Mouse (Mus musculus): ENCODE data around the gene Cd68. TPM values are rescaled to one million over a fixed set of nuclear protein-coding genes. Genes with fewer than 3 reads are reported as not detected.
"Not testable (repeated sequence)": the region's sequence is repeated elsewhere in the genome, so short reads cannot be mapped to it uniquely, and the experiment has no call there.

Cd68 gene
- polyA plus RNA-seq, 1 experiment from 2014 or later, result 16.3 TPM

- 81% methylated on average over 4 of the region's 4 CpGs for WGBS
- Histone ChIP-seq H3K4me3 (ENCODE audit: low read depth, low read length) (no peak overlapping the region), H3K9ac (ENCODE audit: low read length) (no peak overlapping the region), H3K4me1 (replicated peaks; ENCODE audit: control insufficient read depth, insufficient read depth, low read length) (no peaks in the 10 kb centered on the region), H3K27ac (ENCODE audit: low read depth) (no peak overlapping the region), H3K27me3 (replicated peaks; ENCODE audit: control insufficient read depth, insufficient read depth, low read length) (no peaks in the 10 kb centered on the region), H3K36me3 (ENCODE audit: control insufficient read depth, insufficient read depth, low read length) (no peaks in the 10 kb centered on the region), H3K9me3 (ENCODE audit: control insufficient read depth, low read length) (no peaks in the 10 kb centered on the region), H3K4me2 (ENCODE audit: low read length) (no peak overlapping the region)
- no peak for ATAC-seq (replicated peaks; ENCODE audit: low FRiP score, low TSS enrichment, low read depth)
- no peak for DNase-seq (ENCODE audit: low spot score)
Measured at GRCm38 (mm10) chr11:69707873-69708381, 42.0 kb upstream of the Cd68 start.

- Histone ChIP-seq H3K4me1 (replicated peaks; ENCODE audit: control insufficient read depth, insufficient read depth, low read length) (no peaks in the 10 kb centered on the region), H3K27me3 (replicated peaks; ENCODE audit: control insufficient read depth, insufficient read depth, low read length) (no peaks in the 10 kb centered on the region), H3K27ac (ENCODE audit: low read depth) (no peak overlapping the region), H3K9me3 (ENCODE audit: control insufficient read depth, low read length) (no peaks in the 10 kb centered on the region), H3K9ac (ENCODE audit: low read length) (no peak overlapping the region), H3K4me2 (ENCODE audit: low read length) (no peak overlapping the region), H3K4me3 (ENCODE audit: low read depth, low read length) (no peak overlapping the region), H3K36me3 (ENCODE audit: control insufficient read depth, insufficient read depth, low read length) (no peaks in the 10 kb centered on the region)
- 85% methylated on average over 4 of the region's 4 CpGs for WGBS
- ATAC-seq (replicated peaks; ENCODE audit: low FRiP score, low TSS enrichment, low read depth) (no peak), DNase-seq (ENCODE audit: low spot score) (no peak)
Measured at GRCm38 (mm10) chr11:69707480-69707847, 41.5 kb upstream of the Cd68 start.

DNA sequence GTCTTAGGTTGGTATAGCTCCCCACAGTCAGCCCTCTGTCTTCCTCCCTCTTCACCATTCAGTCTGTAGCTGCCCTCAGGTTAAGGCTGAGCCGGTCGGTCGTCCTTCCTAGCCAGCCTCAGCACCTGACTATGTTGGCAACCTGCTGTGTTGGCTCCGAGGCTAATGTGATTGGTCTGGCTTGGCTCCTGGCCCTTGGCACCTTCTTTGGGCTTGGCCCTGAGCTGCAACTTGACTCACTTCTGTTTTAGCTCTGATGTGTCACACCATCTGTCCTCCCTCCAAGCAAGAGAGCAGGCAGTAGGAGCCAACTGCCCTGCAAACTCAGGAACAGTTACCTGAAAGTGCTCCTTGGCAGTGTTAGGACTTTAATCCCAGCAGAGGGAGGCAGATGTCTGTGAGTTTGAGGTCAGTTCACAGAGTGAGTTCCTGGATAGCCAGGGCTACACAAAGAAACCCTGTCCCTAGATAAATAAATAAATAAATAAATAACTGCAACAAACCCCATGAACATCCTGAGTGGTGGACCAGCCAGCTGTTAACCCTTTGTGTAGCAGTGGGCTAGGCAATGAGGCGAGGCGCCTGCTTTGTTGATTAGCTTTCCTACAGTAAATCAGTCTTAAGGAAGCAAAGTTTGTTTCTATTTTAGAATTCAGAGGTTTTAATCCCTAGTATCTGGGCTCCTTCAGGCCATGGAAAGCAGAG, 41.0 kb upstream of the Cd68 start:
- Histone ChIP-seq H3K27ac (ENCODE audit: low read depth) (no peak overlapping the region), H3K4me2 (ENCODE audit: low read length) (no peak overlapping the region), H3K4me3 (ENCODE audit: low read depth, low read length) (no peak overlapping the region), H3K9me3 (ENCODE audit: control insufficient read depth, low read length) (no peaks in the 10 kb centered on the region), H3K4me1 (replicated peaks; ENCODE audit: control insufficient read depth, insufficient read depth, low read length) (no peaks in the 10 kb centered on the region), H3K9ac (ENCODE audit: low read length) (no peak overlapping the region), H3K27me3 (replicated peaks; ENCODE audit: control insufficient read depth, insufficient read depth, low read length) (no peaks in the 10 kb centered on the region), H3K36me3 (ENCODE audit: control insufficient read depth, insufficient read depth, low read length) (no peaks in the 10 kb centered on the region)
- no peak for ATAC-seq (replicated peaks; ENCODE audit: low FRiP score, low TSS enrichment, low read depth)
- 48% methylated on average over 6 of the region's 6 CpGs for WGBS
- no peak for DNase-seq (ENCODE audit: low spot score)

- DNase-seq (ENCODE audit: low spot score) (no peak), ATAC-seq (replicated peaks; ENCODE audit: low FRiP score, low TSS enrichment, low read depth) (no peak)
- Histone ChIP-seq H3K4me1 (replicated peaks; ENCODE audit: control insufficient read depth, insufficient read depth, low read length) (no peaks in the 10 kb centered on the region), H3K4me2 (ENCODE audit: low read length) (no peak overlapping the region), H3K27ac (ENCODE audit: low read depth) (no peak overlapping the region), H3K9me3 (ENCODE audit: control insufficient read depth, low read length) (no peaks in the 10 kb centered on the region), H3K4me3 (ENCODE audit: low read depth, low read length) (no peak overlapping the region), H3K9ac (ENCODE audit: low read length) (no peak overlapping the region), H3K27me3 (replicated peaks; ENCODE audit: control insufficient read depth, insufficient read depth, low read length) (no peaks in the 10 kb centered on the region), H3K36me3 (ENCODE audit: control insufficient read depth, insufficient read depth, low read length) (no peaks in the 10 kb centered on the region)
- 34% methylated on average over 2 of the region's 2 CpGs for WGBS
Measured at GRCm38 (mm10) chr11:69704613-69705010, 38.7 kb upstream of the Cd68 start.

- no peak overlapping the region for H3K27ac ChIP-seq (ENCODE audit: low read depth)
- H3K27me3 ChIP-seq (replicated peaks; ENCODE audit: control insufficient read depth, insufficient read depth, low read length), result no peaks in the 10 kb centered on the region
- 61% methylated on average over 8 of the region's 8 CpGs for WGBS
- H3K4me1 ChIP-seq (replicated peaks; ENCODE audit: control insufficient read depth, insufficient read depth, low read length), result no peaks in the 10 kb centered on the region
- H3K9ac ChIP-seq (ENCODE audit: low read length), result no peak overlapping the region
- ATAC-seq (replicated peaks; ENCODE audit: low FRiP score, low TSS enrichment, low read depth), result no peak
- H3K9me3 ChIP-seq (ENCODE audit: control insufficient read depth, low read length), result no peaks in the 10 kb centered on the region
- DNase-seq (ENCODE audit: low spot score), result no peak
- H3K4me2 ChIP-seq (ENCODE audit: low read length), result no peak overlapping the region
- no peaks in the 10 kb centered on the region for H3K36me3 ChIP-seq (ENCODE audit: control insufficient read depth, insufficient read depth, low read length)
- H3K4me3 ChIP-seq (ENCODE audit: low read depth, low read length), result no peak overlapping the region
Measured at GRCm38 (mm10) chr11:69703814-69704612, 38.1 kb upstream of the Cd68 start.

DNA sequence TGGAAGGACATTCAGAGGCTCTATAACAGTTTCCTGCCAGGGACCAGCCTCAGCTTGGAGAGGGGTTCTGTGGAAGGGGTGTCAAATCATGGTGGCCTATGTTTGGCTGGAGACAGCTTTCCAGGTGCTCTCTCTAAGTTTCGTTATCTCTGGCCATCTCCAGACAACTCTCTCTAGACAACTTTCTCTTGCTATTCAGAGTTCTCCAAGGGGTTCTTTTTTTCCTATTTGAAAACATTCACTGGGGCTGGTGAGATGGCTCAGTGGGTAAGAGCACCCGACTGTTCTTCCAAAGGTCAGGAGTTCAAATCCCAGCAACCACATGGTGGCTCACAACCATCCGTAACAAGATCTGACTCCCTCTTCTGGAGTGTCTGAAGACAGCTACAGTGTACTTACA, 37.4 kb upstream of the Cd68 start:
- 65% methylated on average over 2 of the region's 3 CpGs for WGBS
- H3K27ac ChIP-seq (ENCODE audit: low read depth), result not testable (repeated sequence)

DNA sequence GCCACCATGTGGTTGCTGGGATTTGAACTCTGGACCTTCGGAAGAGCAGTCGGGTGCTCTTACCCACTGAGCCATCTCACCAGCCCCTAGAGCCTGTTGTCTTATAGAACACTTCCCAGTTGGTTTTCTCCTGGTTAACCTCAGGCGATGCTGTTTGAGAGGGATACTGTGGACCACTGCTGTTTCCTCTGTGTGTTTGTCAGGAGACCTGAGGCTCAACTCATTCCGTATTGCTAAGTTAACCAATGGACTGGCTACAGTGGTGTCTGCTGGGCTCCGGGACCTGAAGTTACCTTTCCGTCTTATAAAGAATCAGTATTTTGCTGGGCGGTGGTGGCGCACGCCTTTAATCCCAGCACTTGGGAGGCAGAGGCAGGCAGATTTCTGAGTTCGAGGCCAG, 36.9 kb upstream of the Cd68 start:
- H3K9me3 ChIP-seq (ENCODE audit: control insufficient read depth, low read length); ATAC-seq (replicated peaks; ENCODE audit: low FRiP score, low TSS enrichment, low read depth); H3K4me3 ChIP-seq (ENCODE audit: low read depth, low read length); H3K36me3 ChIP-seq (ENCODE audit: control insufficient read depth, insufficient read depth, low read length); H3K4me1 ChIP-seq (replicated peaks; ENCODE audit: control insufficient read depth, insufficient read depth, low read length); H3K27me3 ChIP-seq (replicated peaks; ENCODE audit: control insufficient read depth, insufficient read depth, low read length); H3K4me2 ChIP-seq (ENCODE audit: low read length); DNase-seq (ENCODE audit: low spot score); H3K9ac ChIP-seq (ENCODE audit: low read length); H3K27ac ChIP-seq (ENCODE audit: low read depth): not testable (repeated sequence)
- WGBS, result 94% methylated on average over 10 of the region's 10 CpGs

More for the DNA sequence above, 37.4 kb upstream of the Cd68 start:
- not testable (repeated sequence) for H3K9me3 ChIP-seq (ENCODE audit: control insufficient read depth, low read length); H3K9ac ChIP-seq (ENCODE audit: low read length); H3K27me3 ChIP-seq (replicated peaks; ENCODE audit: control insufficient read depth, insufficient read depth, low read length); H3K4me3 ChIP-seq (ENCODE audit: low read depth, low read length); H3K36me3 ChIP-seq (ENCODE audit: control insufficient read depth, insufficient read depth, low read length); H3K4me2 ChIP-seq (ENCODE audit: low read length); H3K4me1 ChIP-seq (replicated peaks; ENCODE audit: control insufficient read depth, insufficient read depth, low read length); DNase-seq (ENCODE audit: low spot score); ATAC-seq (replicated peaks; ENCODE audit: low FRiP score, low TSS enrichment, low read depth)

GRCm38 (mm10) chr11:69699595-69699994, 33.6 kb upstream of the Cd68 start:
- H3K4me3 ChIP-seq (ENCODE audit: low read depth, low read length), result no peak overlapping the region
- H3K27ac ChIP-seq (ENCODE audit: low read depth), result no peak overlapping the region
- H3K4me2 ChIP-seq (ENCODE audit: low read length), result no peak overlapping the region
- 0 out of 2 replicates have a peak, but pooled peaks cover 3% of the 10 kb centered on the region for H3K9me3 ChIP-seq (ENCODE audit: control insufficient read depth, low read length)
- ATAC-seq (replicated peaks; ENCODE audit: low FRiP score, low TSS enrichment, low read depth) (no peak), DNase-seq (ENCODE audit: low spot score) (no peak)
- H3K36me3 ChIP-seq (ENCODE audit: control insufficient read depth, insufficient read depth, low read length), result no peaks in the 10 kb centered on the region
- no peaks in the 10 kb centered on the region for H3K4me1 ChIP-seq (replicated peaks; ENCODE audit: control insufficient read depth, insufficient read depth, low read length)
- no peak overlapping the region for H3K9ac ChIP-seq (ENCODE audit: low read length)
- 11% methylated on average over 1 of the region's 1 CpGs for WGBS
- H3K27me3 ChIP-seq (replicated peaks; ENCODE audit: control insufficient read depth, insufficient read depth, low read length), result no peaks in the 10 kb centered on the region

Measured in intestine, embryonic 14.5 days (tissue).